Mouse (Mus musculus): ENCODE data around the gene Kif1b. TPM values are rescaled to one million over a fixed set of nuclear protein-coding genes. Genes with fewer than 3 reads are reported as not detected.

Gene Kif1b
- polyA plus RNA-seq, 1 experiment from 2014 or later: 41.2 TPM

- peaks cover 14% of the 10 kb centered on the region for H3K4me1 ChIP-seq
- peak overlapping the region; percentile 48; the same call in 1 of the 2 replicates for H3K9ac ChIP-seq
- peak; percentile 25; the same call in 1 of the 2 replicates for ATAC-seq (ENCODE audit: insufficient number of reproducible peaks, low FRiP score, low TSS enrichment, low read depth)
- H3K4me2 ChIP-seq (replicated peaks): peak overlapping the region; percentile 62
- peak overlapping the region; percentile 70 for H3K4me3 ChIP-seq (replicated peaks)
- 1% methylated on average over 27 of the region's 27 CpGs for WGBS
- H3K9me3 ChIP-seq (replicated peaks): no peaks in the 10 kb centered on the region
- no peaks in the 10 kb centered on the region for H3K27me3 ChIP-seq
- H3K36me3 ChIP-seq: peaks cover 20% of the 10 kb centered on the region; the same call in 1 of the 2 replicates
- H3K27ac ChIP-seq (replicated peaks): peak overlapping the region; percentile 88
These were observed 140.4 kb downstream of the Kif1b start for GRCm38 (mm10) chr4:149166957-149167611.

GRCm38 (mm10) chr4:149166215-149166946 is 141.1 kb downstream of the Kif1b start, which contains the start of gene Pgd:
Gene Pgd, minus strand, starts transcription at chr4:149166771.
- ATAC-seq (ENCODE audit: insufficient number of reproducible peaks, low FRiP score, low TSS enrichment, low read depth): peak; percentile 99
- WGBS: under 1% methylated on average over 57 of the region's 59 CpGs
- Histone ChIP-seq H3K27me3 (no peaks in the 10 kb centered on the region), H3K36me3 (peaks cover 26% of the 10 kb centered on the region; the same call in 1 of the 2 replicates), H3K4me2 (replicated peaks) (peak within 1 kb of the TSS; percentile 62), H3K9ac (peak within 1 kb of the TSS; percentile 67), H3K27ac (replicated peaks) (peak within 1 kb of the TSS; percentile 88), H3K9me3 (replicated peaks) (no peaks in the 10 kb centered on the region), H3K4me1 (peaks cover 11% of the 10 kb centered on the region), H3K4me3 (replicated peaks) (peak within 1 kb of the TSS; percentile 70)

- peaks cover 11% of the 10 kb centered on the region for H3K4me1 ChIP-seq
- no peaks in the 10 kb centered on the region for H3K9me3 ChIP-seq (replicated peaks)
- H3K9ac ChIP-seq: no peak overlapping the region
- ATAC-seq (ENCODE audit: insufficient number of reproducible peaks, low FRiP score, low TSS enrichment, low read depth): no peak
- H3K27ac ChIP-seq (replicated peaks): no peak overlapping the region
- no peaks in the 10 kb centered on the region for H3K27me3 ChIP-seq
- 48% methylated on average over 5 of the region's 5 CpGs for WGBS
- no peak overlapping the region for H3K4me3 ChIP-seq (replicated peaks)
- no peak overlapping the region for H3K4me2 ChIP-seq (replicated peaks)
- peaks cover 48% of the 10 kb centered on the region for H3K36me3 ChIP-seq
These were observed 143.3 kb downstream of the Kif1b start for GRCm38 (mm10) chr4:149164150-149164549.

GRCm38 (mm10) chr4:149163196-149163595 is 144.3 kb downstream of the Kif1b start:
- H3K4me3 ChIP-seq (replicated peaks): no peak overlapping the region
- no peak overlapping the region for H3K4me2 ChIP-seq (replicated peaks)
- no peak overlapping the region for H3K9ac ChIP-seq
- WGBS: 31% methylated on average over 1 of the region's 1 CpGs
- no peaks in the 10 kb centered on the region for H3K27me3 ChIP-seq
- H3K9me3 ChIP-seq (replicated peaks): no peaks in the 10 kb centered on the region
- H3K4me1 ChIP-seq: peaks cover 11% of the 10 kb centered on the region
- peaks cover 58% of the 10 kb centered on the region for H3K36me3 ChIP-seq
- ATAC-seq (ENCODE audit: insufficient number of reproducible peaks, low FRiP score, low TSS enrichment, low read depth): no peak
- no peak overlapping the region for H3K27ac ChIP-seq (replicated peaks)

- Histone ChIP-seq H3K4me1 (peaks cover 11% of the 10 kb centered on the region), H3K9ac (no peak overlapping the region), H3K36me3 (peaks cover 78% of the 10 kb centered on the region), H3K27ac (replicated peaks) (no peak overlapping the region), H3K27me3 (no peaks in the 10 kb centered on the region), H3K4me3 (replicated peaks) (no peak overlapping the region), H3K4me2 (replicated peaks) (no peak overlapping the region), H3K9me3 (replicated peaks) (no peaks in the 10 kb centered on the region)
- ATAC-seq (ENCODE audit: insufficient number of reproducible peaks, low FRiP score, low TSS enrichment, low read depth): no peak
- 88% methylated on average over 6 of the region's 6 CpGs for WGBS
These were observed 146.3 kb downstream of the Kif1b start for GRCm38 (mm10) chr4:149161166-149161565.

GRCm38 (mm10) chr4:149159891-149160290 is 147.6 kb downstream of the Kif1b start:
- no peak for ATAC-seq (ENCODE audit: insufficient number of reproducible peaks, low FRiP score, low TSS enrichment, low read depth)
- WGBS: 88% methylated on average over 13 of the region's 13 CpGs
- no peak overlapping the region for H3K4me3 ChIP-seq (replicated peaks)
- H3K27me3 ChIP-seq: no peaks in the 10 kb centered on the region
- peaks cover 2% of the 10 kb centered on the region for H3K4me1 ChIP-seq
- H3K9ac ChIP-seq: no peak overlapping the region
- H3K27ac ChIP-seq (replicated peaks): no peak overlapping the region
- no peak overlapping the region for H3K4me2 ChIP-seq (replicated peaks)
- no peaks in the 10 kb centered on the region for H3K9me3 ChIP-seq (replicated peaks)
- H3K36me3 ChIP-seq: peaks cover 89% of the 10 kb centered on the region

- Histone ChIP-seq H3K27me3 (no peaks in the 10 kb centered on the region), H3K4me1 (no peaks in the 10 kb centered on the region), H3K4me2 (replicated peaks) (no peak overlapping the region), H3K36me3 (peaks cover 92% of the 10 kb centered on the region), H3K27ac (replicated peaks) (no peak overlapping the region), H3K4me3 (replicated peaks) (no peak overlapping the region), H3K9me3 (replicated peaks) (no peaks in the 10 kb centered on the region), H3K9ac (no peak overlapping the region)
- ATAC-seq (ENCODE audit: insufficient number of reproducible peaks, low FRiP score, low TSS enrichment, low read depth): no peak
- WGBS: 79% methylated on average over 2 of the region's 2 CpGs
These were observed 148.3 kb downstream of the Kif1b start for GRCm38 (mm10) chr4:149159203-149159602.

- no peak overlapping the region for H3K9ac ChIP-seq
- H3K4me1 ChIP-seq: no peaks in the 10 kb centered on the region
- no peak overlapping the region for H3K4me2 ChIP-seq (replicated peaks)
- no peak for ATAC-seq (ENCODE audit: insufficient number of reproducible peaks, low FRiP score, low TSS enrichment, low read depth)
- no peaks in the 10 kb centered on the region for H3K27me3 ChIP-seq
- no peak overlapping the region for H3K4me3 ChIP-seq (replicated peaks)
- WGBS: 89% methylated on average over 8 of the region's 8 CpGs
- H3K27ac ChIP-seq (replicated peaks): no peak overlapping the region
- peaks cover 99% of the 10 kb centered on the region for H3K36me3 ChIP-seq
- H3K9me3 ChIP-seq (replicated peaks): no peaks in the 10 kb centered on the region
These were observed 150.0 kb downstream of the Kif1b start for GRCm38 (mm10) chr4:149157415-149157973.

GRCm38 (mm10) chr4:149155711-149156110 is 151.8 kb downstream of the Kif1b start:
- Histone ChIP-seq H3K9ac (no peak overlapping the region), H3K4me2 (replicated peaks) (no peak overlapping the region), H3K27ac (replicated peaks) (no peak overlapping the region), H3K27me3 (no peaks in the 10 kb centered on the region), H3K36me3 (peaks cover 100% of the 10 kb centered on the region), H3K4me3 (replicated peaks) (no peak overlapping the region), H3K9me3 (replicated peaks) (no peaks in the 10 kb centered on the region), H3K4me1 (no peaks in the 10 kb centered on the region)
- 91% methylated on average over 6 of the region's 6 CpGs for WGBS
- no peak for ATAC-seq (ENCODE audit: insufficient number of reproducible peaks, low FRiP score, low TSS enrichment, low read depth)

- no peak overlapping the region for H3K4me2 ChIP-seq (replicated peaks)
- H3K4me3 ChIP-seq (replicated peaks): no peak overlapping the region
- H3K36me3 ChIP-seq: peaks cover 100% of the 10 kb centered on the region
- H3K27me3 ChIP-seq: no peaks in the 10 kb centered on the region
- H3K9ac ChIP-seq: no peak overlapping the region
- 94% methylated on average over 7 of the region's 7 CpGs for WGBS
- no peaks in the 10 kb centered on the region for H3K9me3 ChIP-seq (replicated peaks)
- ATAC-seq (ENCODE audit: insufficient number of reproducible peaks, low FRiP score, low TSS enrichment, low read depth): no peak
- no peaks in the 10 kb centered on the region for H3K4me1 ChIP-seq
- no peak overlapping the region for H3K27ac ChIP-seq (replicated peaks)
These were observed 152.6 kb downstream of the Kif1b start for GRCm38 (mm10) chr4:149154859-149155258.

GRCm38 (mm10) chr4:149150721-149151120 is 156.8 kb downstream of the Kif1b start:
- WGBS: 91% methylated on average over 11 of the region's 11 CpGs
- H3K4me1 ChIP-seq: peaks cover 6% of the 10 kb centered on the region; the same call in 1 of the 2 replicates
- peaks cover 62% of the 10 kb centered on the region for H3K36me3 ChIP-seq
- no peaks in the 10 kb centered on the region for H3K9me3 ChIP-seq (replicated peaks)
- no peak for ATAC-seq (ENCODE audit: insufficient number of reproducible peaks, low FRiP score, low TSS enrichment, low read depth)
- H3K4me3 ChIP-seq (replicated peaks): no peak overlapping the region
- no peak overlapping the region for H3K27ac ChIP-seq (replicated peaks)
- H3K4me2 ChIP-seq (replicated peaks): no peak overlapping the region
- H3K27me3 ChIP-seq: no peaks in the 10 kb centered on the region
- H3K9ac ChIP-seq: no peak overlapping the region
